Mouse (Mus musculus) hindbrain, embryonic 13.5 days (tissue): Measurements from ENCODE around the gene Pet117. TPM values are rescaled to one million over a fixed set of nuclear protein-coding genes. Genes with fewer than 3 reads are reported as not detected.
"Not testable (repeated sequence)": the region's sequence is repeated elsewhere in the genome, so short reads cannot be mapped to it uniquely, and the experiment has no call there.

Experiments used
- ATAC-seq: fragments of 200-750 bp; cut with Nextera tagmentation; 2 replicates; pipeline ENCODE4 v1.8.0; 2017; ENCODE audit warnings: moderate TSS enrichment; ENCODE audit not compliant: low FRiP score
- H3K27ac ChIP-seq: fragments of 300-500 bp; sonication (generic); 2 replicates; pipeline ENCODE4 v1.5.1; 2015; ENCODE audit warnings: inconsistent platforms, mild to moderate bottlenecking, moderate library complexity
- H3K27me3 ChIP-seq: fragments of 300-500 bp; sonication (generic); 2 replicates; pipeline ENCODE4 v1.6.1; 2015; ENCODE audit warnings: mild to moderate bottlenecking, inconsistent platforms
- H3K36me3 ChIP-seq: fragments of 300-500 bp; sonication (generic); 2 replicates; pipeline ENCODE4 v1.6.1; 2015; ENCODE audit warnings: mild to moderate bottlenecking, inconsistent platforms
- H3K4me1 ChIP-seq: fragments of 300-500 bp; sonication (generic); replicated peaks from 2 replicates; pipeline ENCODE4 v1.6.1; 2015; ENCODE audit warnings: inconsistent platforms
- H3K4me2 ChIP-seq: fragments of 300-500 bp; sonication (generic); 2 replicates; pipeline ENCODE4 v1.6.1; 2015; ENCODE audit warnings: inconsistent platforms, mild to moderate bottlenecking, moderate library complexity
- H3K4me3 ChIP-seq: fragments of 300-500 bp; sonication (generic); 2 replicates; pipeline ENCODE4 v1.5.1; 2015; ENCODE audit warnings: mild to moderate bottlenecking, inconsistent platforms
- H3K9ac ChIP-seq: fragments of 300-500 bp; sonication (generic); 2 replicates; pipeline ENCODE4 v1.6.1; 2015; ENCODE audit warnings: mild to moderate bottlenecking, inconsistent platforms
- H3K9me3 ChIP-seq: fragments of 300-500 bp; sonication (generic); 2 replicates; pipeline ENCODE4 v1.6.1; 2016; ENCODE audit warnings: inconsistent platforms
- WGBS: fragments of 180-500 bp; shearing (Covaris S2); methylation state at CpG from one replicate; pipeline ENCODE4 v1.1.7; 2015; 5-methylcytosine and 5-hydroxymethylcytosine counted together
- polyA plus RNA-seq: library from polyadenylated mRNA; unstranded; fragments of >200 nt; fragmentation: Nextera tagmentation; extraction: Ambion mirVana; gene quantifications from 2 replicates; pipeline ENCODE4 v1.2.1, GENCODE M21; 2015

Pet117 gene
- polyA plus RNA-seq, 1 experiment from 2014 or later = 4.3 TPM

DNA sequence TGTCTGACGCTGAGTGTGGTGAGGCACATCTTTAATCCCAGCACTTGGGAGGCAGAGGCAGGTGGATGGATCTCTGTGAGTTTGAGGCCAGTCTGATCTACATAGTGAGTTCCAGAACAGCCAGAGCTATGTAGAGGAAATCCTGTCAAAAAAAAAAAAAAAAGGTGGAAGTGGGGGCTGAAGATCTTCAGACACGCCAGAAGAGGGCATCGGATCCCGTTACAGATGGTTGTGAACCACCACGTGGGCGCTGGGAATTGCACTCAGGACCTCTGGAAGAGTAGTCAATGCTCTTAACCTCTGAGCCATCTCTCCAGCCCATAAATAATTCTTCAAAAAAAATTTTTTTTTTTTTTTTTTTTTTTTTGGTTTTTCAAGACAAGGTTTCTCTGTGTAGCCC lies 30.6 kb upstream of the Pet117 start:
- H3K36me3 ChIP-seq, H3K4me2 ChIP-seq, H3K9me3 ChIP-seq, ATAC-seq, H3K4me1 ChIP-seq, H3K4me3 ChIP-seq, H3K9ac ChIP-seq, H3K27ac ChIP-seq: not testable (repeated sequence)
- H3K27me3 ChIP-seq = peaks cover 37% of the 10 kb centered on the region
- 84% methylated on average over 6 of the region's 6 CpGs for WGBS

DNA sequence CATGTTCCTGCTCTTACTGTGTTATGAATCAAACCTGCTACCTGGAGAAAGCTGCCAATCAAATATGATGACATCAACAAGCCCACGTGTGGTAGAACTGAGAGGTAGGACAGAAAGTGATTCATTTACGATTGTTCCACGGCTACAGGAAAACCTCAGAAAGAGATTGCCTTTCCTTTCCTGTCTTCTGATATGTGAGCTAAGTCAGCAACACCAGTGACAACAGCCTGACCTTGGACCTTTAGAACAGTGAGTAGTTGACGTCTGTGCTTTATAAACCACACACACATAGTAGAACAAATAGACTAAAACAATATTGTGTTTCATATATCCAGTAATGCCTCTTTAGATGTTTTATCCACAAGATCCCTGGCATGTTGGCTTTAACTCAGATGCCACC lies 25.6 kb upstream of the Pet117 start:
- H3K27ac ChIP-seq = no peak overlapping the region
- H3K4me3 ChIP-seq = no peak overlapping the region
- no peak overlapping the region for H3K4me2 ChIP-seq
- H3K4me1 ChIP-seq = no peaks in the 10 kb centered on the region
- 85% methylated on average over 4 of the region's 4 CpGs for WGBS
- no peak overlapping the region for H3K9ac ChIP-seq
- ATAC-seq = no peak
- H3K27me3 ChIP-seq = no peaks in the 10 kb centered on the region; the same call in 1 of the 2 replicates
- H3K9me3 ChIP-seq = no peaks in the 10 kb centered on the region
- H3K36me3 ChIP-seq = no peaks in the 10 kb centered on the region

DNA sequence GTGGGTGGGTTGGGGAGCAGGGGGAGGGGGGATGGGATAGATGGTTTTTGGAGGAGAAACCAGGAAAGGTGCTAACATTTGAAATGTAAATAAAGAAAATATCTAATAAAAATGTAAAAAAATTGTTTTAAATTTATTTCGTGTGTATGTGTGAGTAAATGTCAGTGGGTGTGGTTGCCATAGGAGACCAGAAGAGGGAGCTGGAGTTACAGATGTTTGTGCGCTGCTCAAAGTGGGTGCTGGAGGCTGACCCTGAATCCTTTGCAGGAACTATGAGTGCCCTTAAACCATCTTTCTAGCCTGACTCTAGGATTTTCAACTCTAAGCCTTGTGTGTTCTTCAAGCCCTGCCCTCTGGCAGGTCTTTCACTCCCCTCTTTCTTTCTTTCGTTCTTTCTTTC lies 20.3 kb upstream of the Pet117 start:
- H3K4me2 ChIP-seq = no peak overlapping the region
- no peaks in the 10 kb centered on the region for H3K36me3 ChIP-seq
- H3K27ac ChIP-seq = no peak overlapping the region
- no peaks in the 10 kb centered on the region for H3K27me3 ChIP-seq
- H3K4me3 ChIP-seq = no peak overlapping the region
- H3K9me3 ChIP-seq = no peaks in the 10 kb centered on the region
- no peaks in the 10 kb centered on the region for H3K4me1 ChIP-seq
- WGBS = 73% methylated on average over 3 of the region's 3 CpGs
- ATAC-seq = no peak
- H3K9ac ChIP-seq = no peak overlapping the region

DNA sequence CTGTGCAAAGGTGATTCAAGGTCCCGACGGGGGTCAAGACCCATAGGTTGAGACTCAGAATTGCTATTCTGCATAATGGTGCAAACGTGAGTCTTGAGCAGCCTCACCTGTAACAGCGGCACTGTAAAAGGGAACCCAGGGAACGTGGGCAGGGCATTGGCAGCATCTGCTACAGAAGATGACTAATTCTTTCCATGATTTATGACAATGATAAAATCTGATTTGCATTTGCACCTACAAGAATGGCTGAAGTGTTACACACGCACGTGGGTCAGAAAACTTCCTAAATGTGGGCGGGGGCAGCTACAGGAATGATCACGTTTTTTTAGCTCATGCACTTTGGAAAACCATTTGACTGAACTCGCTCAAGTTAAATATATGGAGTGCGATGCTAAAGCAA lies 16.0 kb upstream of the Pet117 start:
- Histone ChIP-seq H3K4me1 (no peaks in the 10 kb centered on the region), H3K27me3 (no peaks in the 10 kb centered on the region), H3K27ac (no peak overlapping the region), H3K4me3 (no peak overlapping the region), H3K9me3 (no peaks in the 10 kb centered on the region), H3K4me2 (no peak overlapping the region), H3K9ac (no peak overlapping the region), H3K36me3 (no peaks in the 10 kb centered on the region)
- ATAC-seq = no peak
- 88% methylated on average over 11 of the region's 11 CpGs for WGBS

DNA sequence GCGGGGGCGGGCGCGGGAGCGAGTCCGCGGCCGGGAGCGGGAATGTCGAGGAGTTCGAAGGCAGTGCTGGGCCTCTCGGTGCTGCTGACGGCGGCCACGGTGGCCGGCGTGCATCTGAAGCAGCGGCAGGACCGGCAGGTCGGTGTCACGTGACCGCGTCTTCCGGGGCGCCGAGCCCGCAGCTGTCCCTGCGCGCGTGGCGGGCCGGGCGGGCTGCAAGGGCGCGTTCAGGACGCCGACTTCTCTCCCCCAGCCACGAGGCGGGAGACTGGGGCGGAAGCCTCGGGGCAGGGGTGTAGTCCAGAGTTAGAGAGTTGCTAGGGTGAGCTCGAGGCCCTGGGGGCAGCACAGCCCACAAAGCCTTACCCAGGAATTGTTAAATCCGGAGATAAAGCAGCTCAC lies 225 bp downstream of the Pet117 start:
- ATAC-seq = peak; percentile 92
- Histone ChIP-seq H3K27me3 (no peaks in the 10 kb centered on the region), H3K36me3 (peaks cover 11% of the 10 kb centered on the region), H3K4me3 (peak overlapping the region; percentile 87), H3K4me2 (peak overlapping the region; percentile 71), H3K4me1 (peaks cover 15% of the 10 kb centered on the region), H3K27ac (peak overlapping the region; percentile 95), H3K9me3 (no peaks in the 10 kb centered on the region), H3K9ac (peak overlapping the region; percentile 86)
- WGBS = under 1% methylated on average over 43 of the region's 43 CpGs

GRCm38 (mm10) chr2:144369511-144369910 lies 715 bp downstream of the Pet117 start:
- Histone ChIP-seq H3K4me1 (peaks cover 15% of the 10 kb centered on the region), H3K27me3 (no peaks in the 10 kb centered on the region), H3K36me3 (peaks cover 16% of the 10 kb centered on the region), H3K4me3 (peak overlapping the region; percentile 87), H3K9ac (peak overlapping the region; percentile 86), H3K27ac (peak overlapping the region; percentile 95), H3K4me2 (peak overlapping the region; percentile 71), H3K9me3 (no peaks in the 10 kb centered on the region)
- WGBS = 1% methylated on average over 12 of the region's 12 CpGs
- ATAC-seq = peak; percentile 43; the same call in 1 of the 2 replicates

DNA sequence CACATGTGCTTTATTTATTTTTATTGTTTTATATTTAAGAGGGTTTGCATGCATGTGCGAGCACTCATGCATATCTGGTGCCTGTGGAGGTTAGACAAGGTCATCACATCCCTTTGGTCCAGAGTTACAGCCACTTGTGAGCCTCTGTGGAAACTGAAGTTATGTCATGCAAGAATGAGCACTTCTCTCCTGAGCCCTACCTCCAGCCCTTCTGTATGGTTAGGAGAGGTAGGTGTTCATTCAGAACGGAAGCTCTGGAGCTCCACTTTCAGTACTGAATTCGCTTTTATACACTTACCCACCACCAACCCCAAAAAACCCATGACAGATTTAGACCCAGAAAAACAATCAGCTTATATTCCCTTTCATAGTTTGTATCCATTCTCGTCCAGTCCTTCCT lies 2.8 kb downstream of the Pet117 start:
- Histone ChIP-seq H3K27me3 (no peaks in the 10 kb centered on the region), H3K27ac (no peak overlapping the region), H3K9me3 (no peaks in the 10 kb centered on the region), H3K4me2 (no peak overlapping the region), H3K4me1 (peaks cover 15% of the 10 kb centered on the region), H3K36me3 (peaks cover 30% of the 10 kb centered on the region), H3K4me3 (no peak overlapping the region), H3K9ac (no peak overlapping the region)
- no peak for ATAC-seq
- WGBS = 89% methylated on average over 4 of the region's 4 CpGs

- Histone ChIP-seq H3K9ac (no peak overlapping the region), H3K27me3 (no peaks in the 10 kb centered on the region), H3K27ac (no peak overlapping the region), H3K4me3 (no peak overlapping the region), H3K4me1 (peaks cover 15% of the 10 kb centered on the region), H3K9me3 (no peaks in the 10 kb centered on the region), H3K36me3 (peaks cover 43% of the 10 kb centered on the region), H3K4me2 (no peak overlapping the region)
- 92% methylated on average over 9 of the region's 9 CpGs for WGBS
- no peak for ATAC-seq
Observed at GRCm38 (mm10) chr2:144373063-144373462, 4.3 kb downstream of the Pet117 start.

DNA sequence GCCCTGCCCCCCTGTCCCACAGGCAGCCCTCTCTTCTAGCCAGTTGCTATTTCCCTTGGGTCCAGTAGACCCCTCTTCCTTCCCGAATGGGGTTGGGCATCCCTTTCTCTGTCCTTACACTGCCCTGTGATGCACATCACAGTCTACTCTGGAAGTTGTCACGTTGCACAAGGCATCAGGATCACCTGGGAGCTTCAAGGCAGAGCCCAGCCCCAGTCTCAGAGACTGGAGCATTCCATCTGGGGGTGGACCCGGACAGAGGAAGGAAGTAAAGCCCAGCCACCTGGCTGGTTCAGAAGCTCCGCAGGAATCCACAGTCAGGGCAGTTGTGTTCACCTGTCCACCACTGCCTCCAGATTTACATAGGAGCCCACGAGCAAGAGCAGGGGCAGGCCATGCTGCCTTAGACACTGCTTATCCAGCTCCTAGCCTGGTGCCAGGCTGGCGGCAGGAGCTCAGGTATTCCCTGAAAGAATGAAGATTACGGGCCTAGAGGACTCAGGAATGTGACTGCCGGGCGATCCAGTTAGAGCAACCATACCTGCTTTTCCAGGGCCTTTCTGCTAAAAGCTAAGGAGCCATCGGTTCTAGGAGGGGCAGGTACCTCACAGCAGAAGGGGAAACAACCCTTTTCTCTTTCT lies 6.4 kb downstream of the Pet117 start:
- Histone ChIP-seq H3K9me3 (no peaks in the 10 kb centered on the region), H3K4me1 (peaks cover 9% of the 10 kb centered on the region), H3K27me3 (no peaks in the 10 kb centered on the region), H3K4me3 (no peak overlapping the region), H3K27ac (no peak overlapping the region), H3K36me3 (peaks cover 63% of the 10 kb centered on the region), H3K4me2 (no peak overlapping the region), H3K9ac (no peak overlapping the region)
- ATAC-seq = no peak
- 93% methylated on average over 10 of the region's 10 CpGs for WGBS

- H3K4me2 ChIP-seq = no peak overlapping the region
- 84% methylated on average over 3 of the region's 3 CpGs for WGBS
- no peaks in the 10 kb centered on the region for H3K4me1 ChIP-seq
- no peaks in the 10 kb centered on the region for H3K9me3 ChIP-seq
- H3K27ac ChIP-seq = no peak overlapping the region
- H3K4me3 ChIP-seq = no peak overlapping the region
- no peak overlapping the region for H3K9ac ChIP-seq
- no peaks in the 10 kb centered on the region for H3K27me3 ChIP-seq
- ATAC-seq = no peak
- peaks cover 82% of the 10 kb centered on the region for H3K36me3 ChIP-seq
Observed at GRCm38 (mm10) chr2:144381293-144381692, 12.5 kb downstream of the Pet117 start.

DNA sequence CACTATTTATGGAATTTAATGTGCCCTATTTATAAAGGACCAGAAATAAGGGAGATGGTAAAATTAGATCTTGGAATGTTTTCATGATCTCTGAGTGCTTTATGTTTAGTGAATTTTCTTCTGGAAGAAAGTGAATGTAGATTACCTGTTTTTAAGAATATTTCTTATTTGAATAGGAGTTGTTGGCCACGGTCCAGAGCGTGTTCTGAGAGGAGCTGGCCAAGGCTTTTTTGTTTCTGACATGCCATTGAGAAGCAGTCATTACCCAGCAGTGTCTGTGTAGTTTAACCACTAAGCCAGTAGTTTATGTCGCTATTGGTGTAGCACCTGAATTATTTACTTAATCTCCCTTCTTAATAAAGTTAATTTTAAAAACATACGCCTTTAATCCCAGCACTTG lies 12.9 kb downstream of the Pet117 start:
- no peaks in the 10 kb centered on the region for H3K27me3 ChIP-seq
- H3K36me3 ChIP-seq = peaks cover 82% of the 10 kb centered on the region
- 94% methylated on average over 4 of the region's 4 CpGs for WGBS
- H3K4me2 ChIP-seq = no peak overlapping the region
- H3K4me1 ChIP-seq = no peaks in the 10 kb centered on the region
- no peak overlapping the region for H3K9ac ChIP-seq
- H3K4me3 ChIP-seq = no peak overlapping the region
- no peak overlapping the region for H3K27ac ChIP-seq
- ATAC-seq = no peak
- no peaks in the 10 kb centered on the region for H3K9me3 ChIP-seq

GRCm38 (mm10) chr2:144382624-144383138 lies 13.9 kb downstream of the Pet117 start:
- H3K4me1 ChIP-seq = no peaks in the 10 kb centered on the region
- WGBS = 86% methylated on average over 7 of the region's 7 CpGs
- peaks cover 75% of the 10 kb centered on the region for H3K36me3 ChIP-seq
- H3K4me2 ChIP-seq = no peak overlapping the region
- no peaks in the 10 kb centered on the region for H3K9me3 ChIP-seq
- H3K9ac ChIP-seq = no peak overlapping the region
- H3K27me3 ChIP-seq = no peaks in the 10 kb centered on the region
- H3K27ac ChIP-seq = no peak overlapping the region
- no peak for ATAC-seq
- H3K4me3 ChIP-seq = no peak overlapping the region

DNA sequence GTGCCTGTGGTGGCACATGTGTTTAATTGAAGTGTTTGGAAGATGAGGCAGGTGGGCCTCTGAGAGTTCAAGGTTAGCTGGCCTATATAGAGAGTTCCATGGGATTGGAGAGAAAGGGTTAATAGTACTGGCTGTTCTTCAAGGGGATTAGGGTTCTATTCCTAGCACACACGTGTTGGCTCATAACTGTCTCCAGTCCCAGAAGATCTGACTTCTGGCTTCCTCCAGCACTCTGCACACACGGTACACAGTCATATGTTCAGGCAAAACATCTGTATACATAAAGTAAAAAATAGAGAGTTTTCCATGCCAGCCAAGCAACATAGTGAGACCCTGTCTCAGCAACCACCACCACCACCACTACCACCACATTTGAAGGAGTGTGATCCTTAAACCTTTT lies 17.5 kb downstream of the Pet117 start:
- Histone ChIP-seq H3K27ac (no peak overlapping the region), H3K36me3 (peaks cover 72% of the 10 kb centered on the region), H3K27me3 (no peaks in the 10 kb centered on the region), H3K4me2 (no peak overlapping the region), H3K9me3 (no peaks in the 10 kb centered on the region), H3K4me1 (no peaks in the 10 kb centered on the region), H3K4me3 (no peak overlapping the region), H3K9ac (no peak overlapping the region)
- ATAC-seq = no peak
- 83% methylated on average over 2 of the region's 2 CpGs for WGBS
